Mouse (Mus musculus) heart, adult 2 months (tissue): ENCODE measurements around the gene Fus.

ENCODE experiments used
- CTCF ChIP-seq: fragments of 200-600 bp; IDR thresholded peaks from 2 replicates; pipeline ENCODE4 v1.8.1; 2022; ENCODE audit warnings: antibody characterized with exemption, mild to moderate bottlenecking, moderate library complexity
- POLR2A ChIP-seq: fragments of 200-500 bp; IDR thresholded peaks from 2 replicates; pipeline ENCODE4 v1.6.1; 2011; ENCODE audit warnings: mild to moderate bottlenecking, low read depth, low read length, control low read depth; ENCODE audit not compliant: insufficient read depth

DNA sequence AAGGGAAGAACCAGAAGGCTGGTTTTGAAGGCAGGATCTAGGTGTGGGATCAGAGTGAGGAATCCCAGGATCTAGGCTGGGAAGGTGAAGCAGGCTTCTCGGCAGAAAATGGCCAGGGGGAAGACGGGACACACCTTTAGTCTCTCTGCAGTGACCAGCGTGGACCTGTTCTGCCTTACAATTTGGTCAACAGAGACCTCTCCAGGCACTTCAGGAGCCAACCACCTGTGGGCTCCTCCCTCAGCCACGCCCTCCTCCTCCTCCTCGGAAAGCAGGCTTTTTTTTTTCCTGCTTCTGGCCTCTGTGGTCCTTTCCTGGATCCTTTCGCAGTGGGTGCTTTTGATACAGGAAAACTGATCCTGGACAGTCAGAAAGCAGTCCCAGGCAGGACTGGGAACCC lies 37.3 kb upstream of the Fus start, which contains the start of gene Prss8:
- TF ChIP-seq CTCF (no peak), POLR2A (no peak)
